Mouse (Mus musculus) myocyte (in vitro differentiated cells): ENCODE measurements around the gene Btbd11. TPM values are rescaled to one million over a fixed set of nuclear protein-coding genes. Genes with fewer than 3 reads are reported as not detected.

ENCODE experiments used
- H3K27me3 ChIP-seq: one replicate; pipeline ENCODE4 v1.6.1; 2011; ENCODE audit not compliant: control insufficient read depth, insufficient read depth, insufficient read length
- H3K36me3 ChIP-seq: one replicate; pipeline ENCODE4 v1.6.1; 2011; ENCODE audit not compliant: control insufficient read depth, insufficient read depth
- H3K4me2 ChIP-seq: one replicate; pipeline ENCODE4 v1.6.1; 2011; ENCODE audit warnings: low read depth, control low read depth
- H3K4me3 ChIP-seq: one replicate; pipeline ENCODE4 v1.5.1; 2011; ENCODE audit warnings: mild to moderate bottlenecking, control low read depth, moderate library complexity
- H3K79me2 ChIP-seq: one replicate; pipeline ENCODE4 v1.6.1; 2011; ENCODE audit not compliant: control insufficient read depth, insufficient read depth
- H3ac ChIP-seq: one replicate; pipeline ENCODE4 v1.6.1; 2011; ENCODE audit not compliant: control insufficient read depth, insufficient read length
- CEBPB ChIP-seq: IDR thresholded peaks from 2 replicates; pipeline ENCODE4 v1.6.1; 2011; ENCODE audit warnings: mild to moderate bottlenecking, moderate library complexity; ENCODE audit not compliant: poor library complexity, insufficient read depth, severe bottlenecking
- E2F4 ChIP-seq: IDR thresholded peaks from one replicate; pipeline ENCODE4 v1.6.1; 2011; ENCODE audit warnings: mild to moderate bottlenecking, control low read depth, moderate library complexity; ENCODE audit not compliant: insufficient read depth
- MAX ChIP-seq: IDR thresholded peaks from one replicate; pipeline ENCODE4 v1.6.1; 2011; ENCODE audit warnings: low read depth, mild to moderate bottlenecking, control low read depth
- MYOD1 ChIP-seq, 3 experiments: IDR thresholded peaks; one replicate each; pipeline ENCODE4 v1.6.1; 2011; ENCODE audit warnings: control low read depth in 2 of 3, low read depth in 2 of 3, mild to moderate bottlenecking in 2 of 3, moderate library complexity in 1 of 3; ENCODE audit not compliant: insufficient read length in 2 of 3, control insufficient read depth in 1 of 3
- MYOG ChIP-seq, 3 experiments: IDR thresholded peaks; one replicate each; pipeline ENCODE4 v1.6.1; 2011; ENCODE audit warnings: control low read depth in 2 of 3, low read depth in 2 of 3, mild to moderate bottlenecking in 2 of 3; ENCODE audit not compliant: insufficient read length in 2 of 3, control insufficient read depth in 1 of 3, insufficient read depth in 1 of 3
- POLR2A ChIP-seq: IDR thresholded peaks from one replicate; pipeline ENCODE4 v1.6.1; 2011; ENCODE audit warnings: low read depth, mild to moderate bottlenecking, control low read depth, moderate library complexity; ENCODE audit not compliant: insufficient read length
- POLR2AphosphoS2 ChIP-seq: IDR thresholded peaks from one replicate; pipeline ENCODE4 v1.6.1; 2011; ENCODE audit warnings: low read depth, control low read depth; ENCODE audit not compliant: insufficient read length
- REST ChIP-seq: IDR thresholded peaks from one replicate; pipeline ENCODE4 v1.6.1; 2011; ENCODE audit warnings: mild to moderate bottlenecking, control low read depth, moderate library complexity; ENCODE audit not compliant: insufficient read depth, insufficient read length
- SRF ChIP-seq: IDR thresholded peaks from one replicate; pipeline ENCODE4 v1.6.1; 2011; ENCODE audit warnings: low read depth; ENCODE audit not compliant: control insufficient read depth, insufficient read length
- TCF12 ChIP-seq: IDR thresholded peaks from one replicate; pipeline ENCODE4 v1.6.1; 2011; ENCODE audit warnings: mild to moderate bottlenecking, control low read depth; ENCODE audit not compliant: poor library complexity, insufficient read depth, severe bottlenecking
- TCF3 ChIP-seq: IDR thresholded peaks from one replicate; pipeline ENCODE4 v1.6.1; 2011; ENCODE audit warnings: low read depth, control low read depth; ENCODE audit not compliant: insufficient read length
- USF1 ChIP-seq: IDR thresholded peaks from one replicate; pipeline ENCODE4 v1.6.1; 2011; ENCODE audit warnings: low read depth, mild to moderate bottlenecking, control low read depth, moderate library complexity
- polyA plus RNA-seq: library from polyadenylated mRNA; unstranded; fragments of >200 nt; fragmentation: generic; extraction: Trizol; gene quantifications from one replicate; pipeline ENCODE4 v1.2.1, GENCODE M21; 2012; ENCODE audit warnings: missing spikeins

Btbd11 gene
- polyA plus RNA-seq, 1 experiment: 6.8 TPM

DNA sequence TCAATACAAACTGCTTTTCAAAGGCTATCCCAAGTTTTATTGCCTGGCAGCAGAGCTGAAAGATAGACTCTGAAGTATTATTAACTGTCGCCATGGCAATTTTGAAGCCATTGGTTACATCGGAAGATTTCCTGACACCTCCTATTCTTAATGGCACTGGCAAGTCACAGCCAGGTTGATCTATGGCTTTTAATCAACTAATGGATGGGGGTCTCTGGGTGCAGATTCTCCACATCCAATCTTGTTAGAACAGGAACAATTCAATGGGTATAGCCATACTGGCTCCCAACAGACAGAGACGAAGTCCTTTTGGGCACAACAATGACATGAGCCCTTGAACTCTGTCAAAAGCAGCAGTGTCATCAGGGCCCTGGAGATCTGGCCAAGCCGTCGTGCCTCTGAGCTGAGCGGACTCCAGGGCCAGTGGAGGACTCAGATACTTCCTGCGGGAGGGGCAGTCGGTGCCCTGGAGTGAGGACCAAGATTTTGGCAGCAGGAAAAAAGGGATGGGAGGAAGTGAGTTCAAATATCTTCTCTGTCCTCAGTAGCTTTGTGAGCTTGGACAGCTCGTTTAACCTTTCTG, 114.0 kb downstream of the Btbd11 start:
- Histone ChIP-seq H3K4me3 (no peak overlapping the region), H3K27me3 (no peaks in the 10 kb centered on the region), H3K36me3 (no peaks in the 10 kb centered on the region), H3K79me2 (no peaks in the 10 kb centered on the region), H3ac (no peak overlapping the region), H3K4me2 (no peak overlapping the region)
- TF ChIP-seq MYOD1 (IDR thresholded peaks at IDR 0.05; ENCODE audit: control insufficient read depth in 1 of 3, insufficient read length in 2 of 3, low read depth in 2 of 3) (no peak), MAX (no peak), MYOG (IDR thresholded peaks at IDR 0.05; ENCODE audit: control insufficient read depth in 1 of 3, insufficient read depth in 1 of 3, insufficient read length in 2 of 3, low read depth in 2 of 3) (no peak), POLR2AphosphoS2 (no peak), TCF12 (no peak), E2F4 (no peak), TCF3 (no peak), REST (no peak), USF1 (no peak), CEBPB (no peak), SRF (no peak)

DNA sequence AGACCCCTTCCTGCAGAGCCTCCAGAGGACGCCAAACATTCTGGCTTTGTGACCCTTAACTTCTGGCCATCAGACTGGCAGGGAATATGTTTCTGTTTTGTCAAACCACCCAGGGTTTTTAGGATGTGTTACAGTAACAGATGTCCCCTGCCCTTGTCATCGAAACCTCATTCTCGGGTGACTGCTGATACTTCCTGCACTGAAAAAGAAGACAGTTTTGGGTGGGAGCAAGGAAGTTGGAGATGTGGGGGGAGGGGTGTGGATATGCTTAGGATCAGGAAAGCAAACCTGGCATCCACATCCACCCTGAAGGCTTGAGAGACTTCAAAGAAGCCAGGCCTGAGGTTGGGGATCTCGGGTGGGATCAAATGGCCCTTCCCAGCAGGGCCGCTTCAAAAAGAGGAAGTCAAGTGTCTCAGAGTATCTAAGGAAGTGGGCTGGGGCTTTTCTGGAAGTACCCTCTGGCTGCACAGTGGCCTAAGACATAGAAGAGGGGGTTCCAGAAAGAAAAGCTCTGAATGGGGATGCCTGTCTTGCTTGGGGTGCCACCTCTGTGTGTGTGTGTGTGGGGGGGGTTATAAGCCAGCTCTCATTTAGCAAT, 115.5 kb downstream of the Btbd11 start:
- H3K27me3 ChIP-seq: no peaks in the 10 kb centered on the region

DNA sequence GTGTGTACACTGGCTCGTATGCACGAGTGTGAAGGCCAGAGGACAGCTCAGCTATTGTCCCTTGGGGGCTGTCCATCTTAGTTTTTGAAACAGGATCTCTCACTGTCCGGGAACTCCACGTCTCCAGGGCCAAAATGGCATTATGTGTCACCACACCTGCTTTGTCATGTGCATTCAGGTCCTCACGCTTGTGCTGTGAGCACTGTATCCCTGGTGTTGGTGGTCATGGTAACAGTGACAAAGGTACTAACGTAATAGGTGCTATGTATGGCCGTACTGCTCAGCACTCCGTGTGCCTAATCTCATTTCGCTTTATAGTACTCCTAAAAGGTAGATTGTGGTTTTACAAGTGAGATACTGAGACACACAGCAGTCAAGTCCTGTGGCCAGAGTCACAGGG, 116.0 kb downstream of the Btbd11 start:
- TF ChIP-seq MYOD1 (IDR thresholded peaks at IDR 0.05; ENCODE audit: control insufficient read depth in 1 of 3, insufficient read length in 2 of 3, low read depth in 2 of 3) (peak in 1 of 3 experiments; percentile 30), TCF3 (no peak)
- Histone ChIP-seq H3K36me3 (no peaks in the 10 kb centered on the region), H3K79me2 (no peaks in the 10 kb centered on the region), H3K4me2 (no peak overlapping the region), H3ac (no peak overlapping the region), H3K4me3 (no peak overlapping the region), H3K27me3 (no peaks in the 10 kb centered on the region)

More for the DNA sequence above, 115.5 kb downstream of the Btbd11 start:
- Histone ChIP-seq H3ac (no peak overlapping the region), H3K36me3 (no peaks in the 10 kb centered on the region), H3K4me3 (no peak overlapping the region), H3K79me2 (no peaks in the 10 kb centered on the region), H3K4me2 (no peak overlapping the region)
- TF ChIP-seq E2F4 (no peak), CEBPB (no peak), MAX (no peak), TCF3 (no peak), POLR2AphosphoS2 (no peak), POLR2A (no peak), SRF (no peak), REST (no peak), MYOD1 (IDR thresholded peaks at IDR 0.05; ENCODE audit: control insufficient read depth in 1 of 3, insufficient read length in 2 of 3, low read depth in 2 of 3) (no peak), MYOG (IDR thresholded peaks at IDR 0.05; ENCODE audit: control insufficient read depth in 1 of 3, insufficient read depth in 1 of 3, insufficient read length in 2 of 3, low read depth in 2 of 3) (no peak), TCF12 (no peak)

DNA sequence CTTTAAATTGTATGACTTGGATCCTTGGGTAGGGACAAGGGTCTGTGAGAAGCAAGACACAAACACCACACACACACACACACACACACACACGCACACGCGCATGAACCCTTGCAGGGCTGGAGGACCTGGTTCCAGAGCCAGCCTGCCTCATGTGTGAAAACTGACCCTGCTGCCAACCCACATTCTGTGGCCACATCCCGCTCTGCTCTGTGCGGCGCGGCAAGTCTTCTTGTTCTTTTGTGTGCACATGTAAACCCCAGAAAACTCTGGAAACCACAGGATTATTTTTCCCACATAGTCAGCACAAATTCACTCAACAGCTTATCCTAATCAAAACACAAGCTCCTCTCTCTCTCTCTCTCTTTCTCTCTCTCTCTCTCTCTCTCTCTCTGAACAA, 116.8 kb downstream of the Btbd11 start:
- Histone ChIP-seq H3K36me3 (no peaks in the 10 kb centered on the region), H3ac (no peak overlapping the region), H3K79me2 (no peaks in the 10 kb centered on the region), H3K4me3 (no peak overlapping the region), H3K27me3 (no peaks in the 10 kb centered on the region), H3K4me2 (no peak overlapping the region)
- TF ChIP-seq POLR2A (no peak), USF1 (no peak), E2F4 (no peak), CEBPB (no peak), MYOD1 (IDR thresholded peaks at IDR 0.05; ENCODE audit: control insufficient read depth in 1 of 3, insufficient read length in 2 of 3, low read depth in 2 of 3) (no peak), TCF12 (no peak), SRF (no peak), MYOG (IDR thresholded peaks at IDR 0.05; ENCODE audit: control insufficient read depth in 1 of 3, insufficient read depth in 1 of 3, insufficient read length in 2 of 3, low read depth in 2 of 3) (no peak), TCF3 (no peak), POLR2AphosphoS2 (no peak), MAX (no peak)

DNA sequence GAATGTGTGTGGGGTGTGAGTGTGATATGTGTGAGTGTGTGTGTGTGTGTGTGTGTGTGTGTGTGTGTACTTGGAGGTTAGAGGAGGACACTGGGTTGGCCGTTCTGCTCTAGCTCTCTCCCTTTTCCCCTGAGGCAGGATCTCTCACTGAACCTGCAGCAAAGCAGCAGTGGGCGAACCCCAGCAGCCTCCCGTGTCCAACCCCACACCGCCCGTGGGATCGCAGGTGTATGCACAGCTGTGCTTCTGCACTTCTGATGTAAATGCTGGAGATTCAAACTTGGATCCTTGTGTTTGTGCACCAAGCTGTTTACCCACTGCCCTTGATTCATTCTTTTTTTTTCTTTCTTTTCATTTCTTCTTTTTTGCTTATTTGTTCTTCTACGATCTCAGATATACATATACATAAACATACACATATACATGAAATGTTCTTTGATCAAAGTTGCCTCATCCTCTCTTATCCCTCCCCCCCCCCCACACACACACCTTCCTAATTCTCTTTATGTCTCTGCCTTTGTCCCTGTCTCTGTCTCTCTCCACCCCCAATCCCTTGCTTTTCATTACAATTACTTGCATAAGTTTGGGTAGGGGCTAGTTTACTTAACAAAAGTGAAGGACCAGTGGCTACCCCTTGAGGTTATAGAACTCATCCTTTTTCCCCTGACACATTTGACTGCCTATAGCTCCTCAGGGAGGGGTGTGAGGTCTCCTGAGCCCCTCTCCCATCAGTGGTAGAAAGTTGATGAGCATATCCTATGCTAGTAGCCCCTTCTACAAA, 120.8 kb downstream of the Btbd11 start:
- H3K79me2 ChIP-seq: no peaks in the 10 kb centered on the region
- TF ChIP-seq CEBPB (no peak), E2F4 (no peak), TCF12 (no peak), POLR2AphosphoS2 (no peak), MYOG (IDR thresholded peaks at IDR 0.05; ENCODE audit: control insufficient read depth in 1 of 3, insufficient read depth in 1 of 3, insufficient read length in 2 of 3, low read depth in 2 of 3) (no peak), USF1 (no peak), TCF3 (no peak), REST (no peak), MYOD1 (IDR thresholded peaks at IDR 0.05; ENCODE audit: control insufficient read depth in 1 of 3, insufficient read length in 2 of 3, low read depth in 2 of 3) (no peak), SRF (no peak), MAX (no peak), POLR2A (no peak)
- no peak overlapping the region for H3ac ChIP-seq
- no peaks in the 10 kb centered on the region for H3K36me3 ChIP-seq
- no peaks in the 10 kb centered on the region for H3K27me3 ChIP-seq
- no peak overlapping the region for H3K4me2 ChIP-seq
- H3K4me3 ChIP-seq: no peak overlapping the region
